ENCODE assay signal across 8 mouse cellular contexts in the genomic region with DNA sequence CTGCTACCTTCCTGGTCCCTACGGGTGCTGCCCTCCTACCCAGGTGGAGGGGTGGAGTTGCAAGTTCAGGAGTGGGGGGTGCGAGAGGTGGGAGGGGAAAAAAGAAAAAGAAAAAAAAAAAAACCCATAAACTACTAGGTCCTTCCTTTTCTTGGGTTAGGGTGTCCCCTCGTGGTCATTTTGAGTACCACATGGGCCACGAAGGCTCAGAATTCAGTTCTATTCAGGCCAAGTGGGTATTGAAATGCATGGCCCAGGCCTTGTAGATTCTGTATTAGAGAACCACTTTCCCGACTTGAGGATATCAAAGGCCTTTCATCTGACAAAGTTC. TPM values are rescaled to one million over a fixed set of nuclear protein-coding genes. Genes with fewer than 3 reads are reported as not detected.
DNase-seq lines count a peak whose midpoint lies in the region; ATAC-seq and TF ChIP-seq lines count a peak whose summit lies in the region.

No protein-coding gene starts in this region.

- intact Hi-C loops in heart, postnatal 14 days (cut with DNase I): loop anchor here (1.0 to 5.0 kb wide), 3 partner anchors 25 to 174 kb away; no protein-coding TSS in a partner anchor

- no peak overlapping the region for H3K4me3 ChIP-seq in bone marrow macrophage, adult 2 months (ENCODE audit: insufficient read depth, low read length)
- peak overlapping the region; percentile 26 for H3K4me3 ChIP-seq in embryonic fibroblast, embryonic 13.5 days (ENCODE audit: insufficient read depth, low read length)
- no peak overlapping the region for H3K4me3 ChIP-seq in lung, adult 2 months (replicated peaks; ENCODE audit: extremely low read depth, low read depth, low read length)

- DNase-seq in CD8-positive naive resting alpha-beta T cell, adult 2 months (ENCODE audit: low read depth in 2 of 2, low spot score in 2 of 2): peak; percentile 70 to 83
- peak; percentile 58 to 78 for DNase-seq in heart, postnatal 14 days
- peak; percentile 51 for DNase-seq in large intestine, adult 2 months (ENCODE audit: low read depth, low spot score)
- DNase-seq in lung, adult 2 months: peak; percentile 54
- peak; percentile 59 to 78 for DNase-seq in thymus, adult 18-20 months

- no peak for TF ChIP-seq POLR2A in bone marrow macrophage, adult 2 months (IDR thresholded peaks at IDR 0.05; ENCODE audit: borderline replicate concordance, low read depth, low read length)
- TF ChIP-seq POLR2A in embryonic fibroblast, embryonic 13.5 days (IDR thresholded peaks at IDR 0.05; ENCODE audit: low read depth, low read length): no peak
- no peak for TF ChIP-seq POLR2A in lung, adult 2 months (IDR thresholded peaks at IDR 0.05; ENCODE audit: borderline replicate concordance, extremely low read depth, low read depth, low read length)

- peak; percentile 88 for TF ChIP-seq CTCF in bone marrow macrophage, adult 2 months (IDR thresholded peaks at IDR 0.05; ENCODE audit: low read depth, low read length)
- peak; percentile 16; the same call in 1 of the 2 replicates for TF ChIP-seq CTCF in embryonic fibroblast, embryonic 13.5 days (IDR thresholded peaks at IDR 0.05; ENCODE audit: borderline replicate concordance, insufficient read depth, low read length)
- TF ChIP-seq CTCF in lung, adult 2 months (IDR thresholded peaks at IDR 0.05; ENCODE audit: insufficient read depth, low read length): peak; percentile 42; the same call in 1 of the 2 replicates

- no peak overlapping the region for H3K27ac ChIP-seq in bone marrow macrophage, adult 2 months (ENCODE audit: insufficient read depth, low read depth, low read length)
- H3K27ac ChIP-seq in embryonic fibroblast, embryonic 13.5 days (ENCODE audit: insufficient read depth, low read length): no peak overlapping the region

- 1% methylated on average over 5 of the region's 5 CpGs for WGBS in large intestine, adult 2 months
- under 1% methylated on average over 5 of the region's 5 CpGs for WGBS in lung, adult 2 months

- H3K4me1 ChIP-seq in bone marrow macrophage, adult 2 months (ENCODE audit: control insufficient read depth, insufficient read depth, low read length): no peaks in the 10 kb centered on the region
- peaks cover 2% of the 10 kb centered on the region; the same call in 1 of the 2 replicates for H3K4me1 ChIP-seq in embryonic fibroblast, embryonic 13.5 days (ENCODE audit: control insufficient read depth, insufficient read depth, low read length)
- H3K4me1 ChIP-seq in lung, adult 2 months (ENCODE audit: control insufficient read depth, insufficient read depth, low read length): no peaks in the 10 kb centered on the region

- peak; percentile 57; the same call in 1 of the 2 replicates for ATAC-seq in neutrophil, adult 5-6 weeks (ENCODE audit: extremely low read depth, insufficient number of reproducible peaks, low FRiP score, poor library complexity, severe bottlenecking)

RNA-seq across cellular contexts. Expression of gene Scn4b, which starts 8.0 kb away (rescaled TPM):
- 0.11 TPM in 1 of 2 replicates, not detected in the other for polyA plus RNA-seq in bone marrow macrophage, adult 2 months (2012; ENCODE audit: insufficient read depth, insufficient read length, missing spikeins)
- not detected in 2 replicates for polyA plus RNA-seq in embryonic fibroblast, embryonic 13.5 days (2011; ENCODE audit: insufficient read length, low read depth, missing spikeins)
- total RNA-seq in heart, postnatal 14 days (2021): 1 to 10 TPM; 1.3 to 1.7 TPM
- polyA plus RNA-seq in large intestine, adult 2 months (2012; rRNA removed): 0.05 and 0.10 TPM in 2 replicates
- 0.34 and 1.0 TPM in 2 replicates for polyA plus RNA-seq in lung, adult 2 months (2012; rRNA removed)
- 0.35 and 0.49 TPM in 2 replicates for total RNA-seq in neutrophil, adult 5-6 weeks (2017)

RNA-seq across cellular contexts. Expression of gene Scn2b, which starts 28.6 kb away (rescaled TPM):
- polyA plus RNA-seq in bone marrow macrophage, adult 2 months (2012; ENCODE audit: insufficient read depth, insufficient read length, missing spikeins): 0.23 TPM in 1 of 2 replicates, not detected in the other
- 0.28 and 0.83 TPM in 2 replicates for polyA plus RNA-seq in embryonic fibroblast, embryonic 13.5 days (2011; ENCODE audit: insufficient read length, low read depth, missing spikeins)
- total RNA-seq in heart, postnatal 14 days (2021): 1 to 10 TPM; 1.2 to 1.4 TPM
- 2.3 and 2.8 TPM in 2 replicates for polyA plus RNA-seq in large intestine, adult 2 months (2012; rRNA removed)
- polyA plus RNA-seq in lung, adult 2 months (2012; rRNA removed): 0.38 and 0.39 TPM in 2 replicates
- 0.49 and 1.0 TPM in 2 replicates for total RNA-seq in neutrophil, adult 5-6 weeks (2017)

RNA-seq across cellular contexts. Expression of gene BC049352, which starts 35.6 kb away (rescaled TPM):
- polyA plus RNA-seq in bone marrow macrophage, adult 2 months (2012; ENCODE audit: insufficient read depth, insufficient read length, missing spikeins): 2.6 and 3.7 TPM in 2 replicates
- polyA plus RNA-seq in embryonic fibroblast, embryonic 13.5 days (2011; ENCODE audit: insufficient read length, low read depth, missing spikeins): not detected in 2 replicates
- not detected for total RNA-seq in heart, postnatal 14 days (2021)
- 0.15 TPM in 1 of 2 replicates, not detected in the other for polyA plus RNA-seq in large intestine, adult 2 months (2012; rRNA removed)
- not detected in 2 replicates for polyA plus RNA-seq in lung, adult 2 months (2012; rRNA removed)
- total RNA-seq in neutrophil, adult 5-6 weeks (2017): 0.49 and 0.81 TPM in 2 replicates

RNA-seq across cellular contexts. Expression of gene Tmprss4, which starts 57.7 kb away (rescaled TPM):
- 2.0 and 2.2 TPM in 2 replicates for polyA plus RNA-seq in bone marrow macrophage, adult 2 months (2012; ENCODE audit: insufficient read depth, insufficient read length, missing spikeins)
- not detected in 2 replicates for polyA plus RNA-seq in embryonic fibroblast, embryonic 13.5 days (2011; ENCODE audit: insufficient read length, low read depth, missing spikeins)
- total RNA-seq in heart, postnatal 14 days (2021): under 1 TPM in 1 of 2 experiments, not detected in 1; 0.12 TPM
- 147 and 155 TPM in 2 replicates for polyA plus RNA-seq in large intestine, adult 2 months (2012; rRNA removed)
- 18.2 and 24.1 TPM in 2 replicates for polyA plus RNA-seq in lung, adult 2 months (2012; rRNA removed)
- 0.70 and 0.74 TPM in 2 replicates for total RNA-seq in neutrophil, adult 5-6 weeks (2017)

Comparison
In these comparisons a context has a peak if more than half of its experiments do, and no peak if none do; other contexts are left out.
1. CTCF ChIP-seq: peak in every context shown above with its lines; median percentile 88 in bone marrow macrophage, adult 2 months; 42 in lung, adult 2 months; 16 in embryonic fibroblast, embryonic 13.5 days.